Mouse (Mus musculus) heart, postnatal 14 days (tissue): Measurements from ENCODE around the gene Xirp2. TPM values are rescaled to one million over a fixed set of nuclear protein-coding genes. Genes with fewer than 3 reads are reported as not detected.
"Not testable (repeated sequence)": the region's sequence is repeated elsewhere in the genome, so short reads cannot be mapped to it uniquely, and the experiment has no call there.

ENCODE experiments used
- DNase-seq, 2 experiments: peaks; one replicate each; pipeline ENCODE4 v3.0.0; 2021 to 2022
- intact Hi-C: fragments of 180-260 bp; cut with DNase I; formaldehyde crosslinking; loops from one replicate; pipeline ENCODE4 v1.15.1; 2025
- long read RNA-seq, 2 experiments: library from polyadenylated mRNA; stranded (forward); transcript quantifications; one replicate each; pipeline ENCODE4 v2.0.0; 2021
- total RNA-seq, 2 experiments: library from RNA; stranded (reverse); gene quantifications; 2 replicates each; pipeline ENCODE4 v1.2.3; 2021

The Xirp2 gene
- total RNA-seq: 100 to 1,000 TPM; 121 to 140 TPM
- long read RNA-seq, experiment 1, full-length matches to known transcripts: 1 of 42 reads
- long read RNA-seq, experiment 1, partial matches to known transcripts: 41 of 42 reads
- long read RNA-seq, experiment 1, other reads (novel, unspliced or antisense): 0 of 42 reads
- long read RNA-seq, experiment 2, partial matches to known transcripts: 14 of 14 reads
- long read RNA-seq, experiment 2, other reads (novel, unspliced or antisense): 0 of 14 reads

- DNase-seq: peak; percentile 25 to 30
- intact Hi-C loops: no loop called here
Observed at GRCm38 (mm10) chr2:67445780-67446179, at the start of gene Xirp2. TSS of gene Xirp2 (plus strand) at chr2:67446002.

- intact Hi-C loops, DNase-seq: not testable (repeated sequence)
Observed at GRCm38 (mm10) chr2:67413425-67413824, 32.4 kb upstream of the Xirp2 start, which contains the start of gene Gm21830. TSS of gene Gm21830 (plus strand) at chr2:67413725.

- no peak for DNase-seq
- intact Hi-C loops: no loop called here
Observed at GRCm38 (mm10) chr2:67420853-67421252, 24.9 kb upstream of the Xirp2 start.

GRCm38 (mm10) chr2:67422799-67423198, 23.0 kb upstream of the Xirp2 start:
- intact Hi-C loops: no loop called here
- DNase-seq: no peak

- no peak for DNase-seq
- intact Hi-C loops: no loop called here
Observed at GRCm38 (mm10) chr2:67433081-67433480, 12.7 kb upstream of the Xirp2 start, which contains the start of gene Gm26727. TSS of gene Gm26727 (minus strand) at chr2:67433181.

- intact Hi-C loops: no loop called here
Observed at GRCm38 (mm10) chr2:67438309-67438708, 7.5 kb upstream of the Xirp2 start.

GRCm38 (mm10) chr2:67446772-67447171, 970 bp downstream of the Xirp2 start:
- no peak for DNase-seq
- intact Hi-C loops: no loop called here

More at GRCm38 (mm10) chr2:67438309-67438708, 7.5 kb upstream of the Xirp2 start:
- no peak for DNase-seq

- peak; percentile 40 to 43 for DNase-seq
- intact Hi-C loops: no loop called here
Observed at GRCm38 (mm10) chr2:67447206-67447605, 1.4 kb downstream of the Xirp2 start.

GRCm38 (mm10) chr2:67460857-67461256, 15.1 kb downstream of the Xirp2 start:
- intact Hi-C loops: no loop called here

GRCm38 (mm10) chr2:67467036-67467435, 21.2 kb downstream of the Xirp2 start:
- intact Hi-C loops: no loop called here
- DNase-seq: no peak

More at GRCm38 (mm10) chr2:67460857-67461256, 15.1 kb downstream of the Xirp2 start:
- DNase-seq: no peak

GRCm38 (mm10) chr2:67470030-67470429, 24.2 kb downstream of the Xirp2 start:
- DNase-seq, intact Hi-C loops: not testable (repeated sequence)

GRCm38 (mm10) chr2:67477753-67478152, 32.0 kb downstream of the Xirp2 start:
- intact Hi-C loops: loop anchor here (2.0 to 5.0 kb wide), 2 partner anchors 251 to 515 kb away; no protein-coding TSS in a partner anchor
- peak; percentile 35 to 72 for DNase-seq

- intact Hi-C loops: no loop called here
- DNase-seq: peak in 1 of 2 experiments; percentile 4
Observed at GRCm38 (mm10) chr2:67481051-67481450, 35.2 kb downstream of the Xirp2 start.

GRCm38 (mm10) chr2:67486721-67487120, 40.9 kb downstream of the Xirp2 start:
- DNase-seq: no peak
- intact Hi-C loops: no loop called here

- no peak for DNase-seq
- intact Hi-C loops: no loop called here
Observed at GRCm38 (mm10) chr2:67487162-67487561, 41.4 kb downstream of the Xirp2 start.

GRCm38 (mm10) chr2:67488465-67489127, 42.8 kb downstream of the Xirp2 start:
- intact Hi-C loops: no loop called here
- DNase-seq: no peak

- DNase-seq: no peak
- intact Hi-C loops: no loop called here
Observed at GRCm38 (mm10) chr2:67489128-67489492, 43.3 kb downstream of the Xirp2 start.

GRCm38 (mm10) chr2:67505457-67505856, 59.7 kb downstream of the Xirp2 start:
- DNase-seq: no peak
- intact Hi-C loops: no loop called here

GRCm38 (mm10) chr2:67516405-67516804, 70.6 kb downstream of the Xirp2 start:
- intact Hi-C loops: no loop called here
- no peak for DNase-seq

- no peak for DNase-seq
- intact Hi-C loops: loop anchor here (10.0 kb wide), 1 partner anchor 809 kb away; no protein-coding TSS in a partner anchor
Observed at GRCm38 (mm10) chr2:67535347-67535746, 89.5 kb downstream of the Xirp2 start.

GRCm38 (mm10) chr2:67539426-67539825, 93.6 kb downstream of the Xirp2 start:
- DNase-seq: peak in 1 of 2 experiments; percentile 10
- intact Hi-C loops: loop anchor here (10.0 kb wide), 1 partner anchor 805 kb away; no protein-coding TSS in a partner anchor
